Mouse (Mus musculus): ENCODE results near the gene Foxp1.

DNA sequence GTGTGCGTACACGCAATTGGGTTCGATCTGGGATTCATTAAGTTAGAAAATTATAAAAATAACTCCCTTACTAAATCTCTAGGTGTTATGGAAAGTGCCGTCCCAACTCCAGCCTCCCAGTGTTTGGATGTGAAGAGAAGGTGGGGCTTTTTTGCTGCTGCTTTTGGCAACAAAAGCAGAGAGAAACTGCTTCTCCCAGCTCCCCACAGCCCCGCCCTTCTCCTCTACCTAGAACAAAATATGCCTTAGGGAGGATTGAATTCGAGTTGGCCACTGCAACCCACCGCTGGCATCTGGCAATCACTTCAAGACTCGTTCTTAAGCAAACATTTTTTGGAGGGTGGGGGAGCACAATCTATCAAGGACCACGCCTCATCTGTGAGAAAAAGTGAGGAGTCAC is 47.5 kb downstream of the Foxp1 start:
- TF ChIP-seq CTCF (IDR thresholded peaks at IDR 0.05 in 2 of 3, conservative IDR thresholded peaks at IDR 0.05 in 1 of 3; ENCODE audit: control insufficient read depth in 1 of 3, insufficient read depth in 1 of 3, low read depth in 2 of 3, low read length in 3 of 3, poor library complexity in 1 of 3, severe bottlenecking in 1 of 3) (no peak), MYB (IDR thresholded peaks at IDR 0.05; ENCODE audit: low read depth, low read length) (no peak)

Data from MEL (cell line).